Mouse (Mus musculus) C2C12 (cell line): Measurements from ENCODE around the gene Pfkfb4.

Experiments used
- CTCF ChIP-seq: IDR thresholded peaks from one replicate; pipeline ENCODE4 v1.5.1; 2011; ENCODE audit not compliant: control insufficient read depth, insufficient read depth, insufficient read length
- FOSL1 ChIP-seq: IDR thresholded peaks from one replicate; pipeline ENCODE4 v1.8.0; 2011; ENCODE audit warnings: mild to moderate bottlenecking, low read length; ENCODE audit not compliant: poor library complexity, insufficient read depth, severe bottlenecking
- MAX ChIP-seq: IDR thresholded peaks from one replicate; pipeline ENCODE4 v1.6.1; 2011; ENCODE audit warnings: mild to moderate bottlenecking, control low read depth
- MYOD1 ChIP-seq: IDR thresholded peaks from one replicate; pipeline ENCODE4 v1.6.1; 2011; ENCODE audit warnings: low read depth; ENCODE audit not compliant: control insufficient read depth, insufficient read length
- MYOG ChIP-seq: IDR thresholded peaks from one replicate; pipeline ENCODE4 v1.6.1; 2011; ENCODE audit not compliant: control insufficient read depth, insufficient read length; ENCODE audit errors: extremely low read depth
- USF1 ChIP-seq: IDR thresholded peaks from one replicate; pipeline ENCODE4 v1.6.1; 2011; ENCODE audit warnings: low read depth, mild to moderate bottlenecking, control low read depth, moderate library complexity

- TF ChIP-seq CTCF (no peak), USF1 (no peak), MAX (no peak), MYOG (no peak), MYOD1 (no peak), FOSL1 (no peak)
Measured at GRCm38 (mm10) chr9:108992620-108993361, 1.2 kb downstream of the Pfkfb4 start.
